Mouse (Mus musculus) G1E (cell line): Measurements from ENCODE around the gene Sfxn1.

Experiments
- CTCF ChIP-seq: IDR thresholded peaks from 2 replicates; pipeline ENCODE4 v1.5.1; 2012; ENCODE audit warnings: low read depth, low read length, inconsistent platforms, mixed read lengths
- GATA1 ChIP-seq: IDR thresholded peaks from 2 replicates; pipeline ENCODE4 v1.6.1; 2012; ENCODE audit warnings: borderline replicate concordance, low read length, inconsistent platforms, mixed read lengths
- GATA2 ChIP-seq: IDR thresholded peaks from 2 replicates; pipeline ENCODE4 v1.6.1; 2012; ENCODE audit warnings: low read depth, low read length, inconsistent platforms, borderline replicate concordance
- POLR2AphosphoS5 ChIP-seq: IDR thresholded peaks from 2 replicates; pipeline ENCODE4 v1.6.1; 2012; ENCODE audit warnings: low read depth, low read length, inconsistent platforms; ENCODE audit not compliant: insufficient replicate concordance
- TAL1 ChIP-seq: conservative IDR thresholded peaks from 2 replicates; pipeline ENCODE4 v1.6.1; 2012; ENCODE audit warnings: low read depth, low read length, inconsistent platforms, mixed read lengths

DNA sequence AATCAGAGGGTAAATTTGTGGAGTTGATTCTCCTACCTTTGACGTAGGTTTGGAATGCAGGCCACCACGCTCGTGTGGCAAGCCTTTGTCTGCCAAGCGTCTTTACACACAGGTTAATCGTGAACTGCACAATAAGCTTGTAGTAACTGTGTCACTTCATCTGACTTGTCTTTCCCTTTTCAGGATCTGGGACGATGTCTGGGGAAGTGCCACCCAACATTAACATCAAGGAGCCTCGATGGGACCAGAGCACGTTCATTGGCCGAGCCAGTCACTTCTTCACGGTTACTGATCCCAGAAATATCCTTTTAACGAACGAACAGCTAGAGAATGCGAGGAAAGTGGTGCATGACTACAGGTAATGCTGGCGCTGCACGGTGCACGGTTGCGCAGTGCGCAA is 13.6 kb downstream of the Sfxn1 start:
- TF ChIP-seq TAL1 (no peak), POLR2AphosphoS5 (no peak), CTCF (no peak), GATA1 (no peak), GATA2 (no peak)
